15 mouse cellular contexts compared by ENCODE assay signal in genomic region chr1:37956690-37957431, GRCm38 (mm10). TPM values are rescaled to one million over a fixed set of nuclear protein-coding genes. Genes with fewer than 3 reads are reported as not detected.
DNase-seq lines count a peak whose midpoint lies in the region; ATAC-seq lines count a peak whose summit lies in the region.
"Had no signal": no experiment of that assay in that cellular context is flagged by ENCODE, and none has a peak within 500 bp of the region (broad histone marks: within the 10 kb centered on the region; RNA-seq: fewer than 3 reads in every experiment).

No protein-coding gene starts in this region.

- H3K9me3 ChIP-seq in forebrain, embryonic 12.5 days = no peaks in the 10 kb centered on the region
- H3K9me3 ChIP-seq in forebrain, embryonic 11.5 days (ENCODE audit: control insufficient read depth, low read length) = no peaks in the 10 kb centered on the region
- H3K9me3 ChIP-seq: heart, embryonic 15.5 days had no signal

- no peak overlapping the region for H3K9ac ChIP-seq in forebrain, embryonic 12.5 days
- H3K9ac ChIP-seq in forebrain, embryonic 11.5 days (ENCODE audit: low read length) = no peak overlapping the region
- H3K9ac ChIP-seq: heart, embryonic 15.5 days had no signal

- peaks cover 8% of the 10 kb centered on the region for H3K4me1 ChIP-seq in forebrain, embryonic 12.5 days
- no peaks in the 10 kb centered on the region for H3K4me1 ChIP-seq in forebrain, embryonic 11.5 days (replicated peaks; ENCODE audit: control insufficient read depth, insufficient read depth, low read length)

- WGBS in forebrain, embryonic 12.5 days = 43% methylated on average over 3 of the region's 3 CpGs
- 54% methylated on average over 3 of the region's 3 CpGs for WGBS in forebrain, embryonic 11.5 days

- peak overlapping the region; percentile 48; the same call in 1 of the 2 replicates for H3K27ac ChIP-seq in forebrain, embryonic 12.5 days
- H3K27ac ChIP-seq in forebrain, embryonic 11.5 days (ENCODE audit: low read depth, low read length) = no peak overlapping the region
- H3K27ac ChIP-seq: heart, embryonic 15.5 days had no signal

- no peaks in the 10 kb centered on the region for H3K27me3 ChIP-seq in forebrain, embryonic 12.5 days
- no peaks in the 10 kb centered on the region for H3K27me3 ChIP-seq in forebrain, embryonic 11.5 days (ENCODE audit: control insufficient read depth, insufficient read depth, low read length)
- H3K27me3 ChIP-seq: heart, embryonic 15.5 days had no signal

- no peak overlapping the region for H3K4me3 ChIP-seq in forebrain, embryonic 12.5 days (replicated peaks)
- H3K4me3 ChIP-seq in forebrain, embryonic 11.5 days (ENCODE audit: low read depth, low read length) = no peak overlapping the region
- H3K4me3 ChIP-seq: heart, embryonic 15.5 days had no signal

- DNase-seq in forebrain, embryonic 11.5 days (ENCODE audit: low spot score) = no peak
- DNase-seq in layer of hippocampus, postnatal 10 days (ENCODE audit: low spot score in 2 of 2) = peak; percentile 12 to 35
- no peak for DNase-seq in layer of hippocampus, adult 11-12 months (ENCODE audit: low spot score)
- DNase-seq in retina, postnatal 1 day = peak; percentile 27
- no peak for DNase-seq in retina, embryonic 14.5 days (ENCODE audit: low spot score)
- DNase-seq in lung, postnatal 14 days = peak; percentile 12
- DNase-seq in gastrocnemius, postnatal 4 days (ENCODE audit: low spot score in 2 of 2) = no peak

- no peak for ATAC-seq in forebrain, embryonic 12.5 days (ENCODE audit: low FRiP score)
- ATAC-seq in forebrain, embryonic 11.5 days (replicated peaks; ENCODE audit: low FRiP score) = no peak
- ATAC-seq: intestine, embryonic 16.5 days; Patski had no signal

- H3K4me2 ChIP-seq in forebrain, embryonic 12.5 days = no peak overlapping the region
- H3K4me2 ChIP-seq in forebrain, embryonic 11.5 days (ENCODE audit: low read depth, low read length, severe bottlenecking) = no peak overlapping the region
- H3K4me2 ChIP-seq: heart, embryonic 15.5 days had no signal

- no peaks in the 10 kb centered on the region for H3K36me3 ChIP-seq in forebrain, embryonic 12.5 days (replicated peaks)
- no peaks in the 10 kb centered on the region for H3K36me3 ChIP-seq in forebrain, embryonic 11.5 days (ENCODE audit: control insufficient read depth, insufficient read depth, low read length)
- H3K36me3 ChIP-seq: heart, embryonic 15.5 days had no signal

RNA-seq across cellular contexts. Expression of gene Lyg1, which starts 0.7 kb away (rescaled TPM):
- polyA plus RNA-seq in forebrain, embryonic 12.5 days (2016; fragmentation: Nextera tagmentation; extraction: Ambion mirVana) = not detected in 2 replicates
- polyA plus RNA-seq in forebrain, embryonic 11.5 days (2014; fragmentation: Nextera tagmentation; extraction: Ambion mirVana) = not detected in 2 replicates
- total RNA-seq in layer of hippocampus, postnatal 10 days (2021) = not detected
- not detected for total RNA-seq in gastrocnemius, postnatal 4 days (2021)
- total RNA-seq: megakaryocyte progenitor cell, adult 5-6 weeks; neutrophil, adult 5-6 weeks had no signal
- polyA plus RNA-seq: C2C12; heart, embryonic 15.5 days; intestine, embryonic 16.5 days; limb, embryonic 11.5 days; Patski had no signal

RNA-seq across cellular contexts. Expression of gene Lyg2, which starts 40.6 kb away (rescaled TPM):
- polyA plus RNA-seq in forebrain, embryonic 12.5 days (2016; fragmentation: Nextera tagmentation; extraction: Ambion mirVana) = not detected in 2 replicates
- not detected in 2 replicates for polyA plus RNA-seq in forebrain, embryonic 11.5 days (2014; fragmentation: Nextera tagmentation; extraction: Ambion mirVana)
- total RNA-seq in layer of hippocampus, postnatal 10 days (2021) = not detected
- total RNA-seq in gastrocnemius, postnatal 4 days (2021) = not detected
- total RNA-seq: megakaryocyte progenitor cell, adult 5-6 weeks; neutrophil, adult 5-6 weeks had no signal
- polyA plus RNA-seq: C2C12; heart, embryonic 15.5 days; intestine, embryonic 16.5 days; limb, embryonic 11.5 days; Patski had no signal

RNA-seq across cellular contexts. Expression of gene Txndc9, which starts 40.8 kb away (rescaled TPM):
- 150 and 153 TPM in 2 replicates for polyA plus RNA-seq in forebrain, embryonic 12.5 days (2016; fragmentation: Nextera tagmentation; extraction: Ambion mirVana)
- 147 and 163 TPM in 2 replicates for polyA plus RNA-seq in forebrain, embryonic 11.5 days (2014; fragmentation: Nextera tagmentation; extraction: Ambion mirVana)
- 10 to 100 TPM; 66.7 to 68.6 TPM for total RNA-seq in layer of hippocampus, postnatal 10 days (2021)
- total RNA-seq in gastrocnemius, postnatal 4 days (2021) = 10 to 100 TPM; 60.7 to 61.4 TPM

RNA-seq across cellular contexts. Expression of gene Eif5b, which starts 40.9 kb away (rescaled TPM):
- polyA plus RNA-seq in forebrain, embryonic 12.5 days (2016; fragmentation: Nextera tagmentation; extraction: Ambion mirVana) = 33.8 and 34.3 TPM in 2 replicates
- 30.2 and 32.6 TPM in 2 replicates for polyA plus RNA-seq in forebrain, embryonic 11.5 days (2014; fragmentation: Nextera tagmentation; extraction: Ambion mirVana)
- total RNA-seq in layer of hippocampus, postnatal 10 days (2021) = 10 to 100 TPM; 35.1 to 38.8 TPM
- 10 to 100 TPM; 36.4 to 37.3 TPM for total RNA-seq in gastrocnemius, postnatal 4 days (2021)

Comparison
In these comparisons a context has a peak if more than half of its experiments do, and no peak if none do; other contexts are left out.
1. DNase-seq: peak in layer of hippocampus, postnatal 10 days (2 of 2), retina, postnatal 1 day (single experiment) and lung, postnatal 14 days (single experiment); none in forebrain, embryonic 11.5 days (single experiment), layer of hippocampus, adult 11-12 months (single experiment), retina, embryonic 14.5 days (single experiment) and gastrocnemius, postnatal 4 days (0 of 2).